Mouse (Mus musculus) kidney, adult 2 months (tissue): ENCODE measurements around the gene Zbed4.

Experiments
- CTCF ChIP-seq: fragments of 200-500 bp; conservative IDR thresholded peaks from 2 replicates; pipeline ENCODE4 v1.5.1; 2011; ENCODE audit warnings: low read depth, mild to moderate bottlenecking, control low read depth, low read length, moderate library complexity, mixed read lengths; ENCODE audit not compliant: insufficient read depth, insufficient read length
- POLR2A ChIP-seq: fragments of 200-500 bp; IDR thresholded peaks from one replicate; pipeline ENCODE4 v1.6.1; 2011; ENCODE audit warnings: low read depth, low read length, control low read depth

GRCm38 (mm10) chr15:88799950-88800371, 48.5 kb downstream of the Zbed4 start:
- TF ChIP-seq CTCF (no peak), POLR2A (no peak)
